ENCODE assay signal across 23 mouse cellular contexts in the genomic region with DNA sequence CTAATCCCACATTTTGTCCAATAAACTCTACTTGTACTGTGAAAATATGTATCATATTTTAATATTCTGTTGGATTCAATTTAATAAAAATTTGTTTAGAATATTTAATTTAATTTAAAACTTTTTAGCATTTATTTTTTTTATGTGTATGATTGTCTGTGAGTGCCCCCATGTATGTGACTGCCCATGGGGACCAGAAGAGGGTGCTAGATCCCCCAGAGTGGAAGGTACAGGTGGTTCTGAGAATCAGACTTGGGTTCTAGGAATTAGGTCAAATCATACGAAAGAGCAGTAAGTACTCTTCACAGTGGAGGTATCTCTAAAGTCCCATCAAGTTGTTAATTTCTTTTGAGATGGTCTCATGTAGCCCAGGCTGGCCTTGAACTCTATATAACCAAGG. TPM values are rescaled to one million over a fixed set of nuclear protein-coding genes. Genes with fewer than 3 reads are reported as not detected.
DNase-seq lines count a peak whose midpoint lies in the region; ATAC-seq and TF ChIP-seq lines count a peak whose summit lies in the region.
"Had no signal": no experiment of that assay in that cellular context is flagged by ENCODE, and none has a peak within 500 bp of the region (broad histone marks: within the 10 kb centered on the region; RNA-seq: fewer than 3 reads in every experiment).

No protein-coding gene starts in this region.

- H3K36me3 ChIP-seq in intestine, postnatal 0 days (ENCODE audit: control insufficient read depth, insufficient read depth): no peaks in the 10 kb centered on the region
- no peaks in the 10 kb centered on the region for H3K36me3 ChIP-seq in intestine, embryonic 16.5 days (ENCODE audit: control insufficient read depth, insufficient read depth, low read length)
- H3K36me3 ChIP-seq in ES-Bruce4 (ENCODE audit: control insufficient read depth, insufficient read depth, low read length, poor library complexity, severe bottlenecking): no peaks in the 10 kb centered on the region
- H3K36me3 ChIP-seq in forebrain, embryonic 16.5 days (ENCODE audit: control insufficient read depth, insufficient read depth): no peaks in the 10 kb centered on the region
- H3K36me3 ChIP-seq: embryonic facial prominence, embryonic 13.5 days; forebrain, embryonic 12.5 days; heart, embryonic 15.5 days had no signal

- H3K9me3 ChIP-seq in intestine, postnatal 0 days (ENCODE audit: control insufficient read depth): no peaks in the 10 kb centered on the region
- peaks cover 3% of the 10 kb centered on the region; the same call in 1 of the 2 replicates for H3K9me3 ChIP-seq in intestine, embryonic 16.5 days (ENCODE audit: control insufficient read depth, low read length)
- H3K9me3 ChIP-seq in ES-Bruce4 (replicated peaks; ENCODE audit: control insufficient read depth, insufficient read depth, low read length, poor library complexity, severe bottlenecking): no peaks in the 10 kb centered on the region
- H3K9me3 ChIP-seq in forebrain, embryonic 16.5 days (ENCODE audit: control insufficient read depth, low read length): no peaks in the 10 kb centered on the region
- H3K9me3 ChIP-seq: embryonic facial prominence, embryonic 13.5 days; forebrain, embryonic 12.5 days; heart, embryonic 15.5 days; hindbrain, embryonic 13.5 days had no signal

- TF ChIP-seq CTCF in intestine, postnatal 0 days (IDR thresholded peaks at IDR 0.05; ENCODE audit: low read depth): peak; percentile 10; the same call in 1 of the 2 replicates
- TF ChIP-seq CTCF in ES-Bruce4 (IDR thresholded peaks at IDR 0.05; ENCODE audit: low read depth, low read length): peak; percentile 8

- H3K9ac ChIP-seq in intestine, postnatal 0 days (ENCODE audit: low read depth, low read length): no peak overlapping the region
- H3K9ac ChIP-seq in intestine, embryonic 16.5 days (ENCODE audit: low read depth, low read length): no peak overlapping the region
- H3K9ac ChIP-seq in ES-Bruce4 (ENCODE audit: low read depth, poor library complexity, severe bottlenecking): no peak overlapping the region
- H3K9ac ChIP-seq in forebrain, embryonic 16.5 days (replicated peaks; ENCODE audit: low read depth, low read length): no peak overlapping the region
- H3K9ac ChIP-seq: embryonic facial prominence, embryonic 13.5 days; forebrain, embryonic 12.5 days; forebrain, postnatal 0 days; heart, embryonic 15.5 days; hindbrain, embryonic 13.5 days had no signal

- no peak for ATAC-seq in intestine, postnatal 0 days
- ATAC-seq in intestine, embryonic 16.5 days: no peak
- no peak for ATAC-seq in forebrain, embryonic 16.5 days
- ATAC-seq: forebrain, postnatal 0 days; hindbrain, postnatal 0 days had no signal

- H3K4me2 ChIP-seq in intestine, postnatal 0 days (replicated peaks; ENCODE audit: low read depth): no peak overlapping the region
- H3K4me2 ChIP-seq in intestine, embryonic 16.5 days (ENCODE audit: low read depth, low read length): no peak overlapping the region
- no peak overlapping the region for H3K4me2 ChIP-seq in forebrain, embryonic 16.5 days (ENCODE audit: low read length)
- H3K4me2 ChIP-seq: embryonic facial prominence, embryonic 13.5 days; forebrain, embryonic 12.5 days; heart, embryonic 11.5 days; heart, embryonic 15.5 days; hindbrain, embryonic 13.5 days had no signal

- no peak for TF ChIP-seq POLR2A in ES-Bruce4 (IDR thresholded peaks at IDR 0.05; ENCODE audit: insufficient read depth, low read length)

- H3K4me3 ChIP-seq in intestine, postnatal 0 days (ENCODE audit: low read depth, low read length): no peak overlapping the region
- no peak overlapping the region for H3K4me3 ChIP-seq in intestine, embryonic 16.5 days (ENCODE audit: low read length)
- H3K4me3 ChIP-seq in ES-Bruce4 (ENCODE audit: low read depth, low read length): no peak overlapping the region
- no peak overlapping the region for H3K4me3 ChIP-seq in forebrain, embryonic 16.5 days (replicated peaks; ENCODE audit: low read length)
- H3K4me3 ChIP-seq: embryonic facial prominence, embryonic 13.5 days; forebrain, embryonic 12.5 days; heart, embryonic 15.5 days; hindbrain, embryonic 13.5 days had no signal

- TF ChIP-seq EP300 in ES-Bruce4 (IDR thresholded peaks at IDR 0.05; ENCODE audit: insufficient read depth, low read depth, low read length): no peak

- H3K4me1 ChIP-seq in intestine, postnatal 0 days (replicated peaks; ENCODE audit: control insufficient read depth, insufficient read depth, low read length): no peaks in the 10 kb centered on the region
- H3K4me1 ChIP-seq in intestine, embryonic 16.5 days (ENCODE audit: control insufficient read depth, insufficient read depth, low read length): no peaks in the 10 kb centered on the region
- H3K4me1 ChIP-seq in ES-Bruce4 (ENCODE audit: control insufficient read depth, insufficient read depth, low read length): no peaks in the 10 kb centered on the region
- no peaks in the 10 kb centered on the region for H3K4me1 ChIP-seq in forebrain, embryonic 16.5 days (replicated peaks; ENCODE audit: control insufficient read depth, insufficient read depth, low read length)
- H3K4me1 ChIP-seq: embryonic facial prominence, embryonic 13.5 days; forebrain, embryonic 12.5 days; heart, embryonic 15.5 days; hindbrain, embryonic 13.5 days had no signal

- no peaks in the 10 kb centered on the region for H3K27me3 ChIP-seq in intestine, postnatal 0 days (replicated peaks; ENCODE audit: control insufficient read depth, insufficient read depth, low read length)
- no peaks in the 10 kb centered on the region for H3K27me3 ChIP-seq in intestine, embryonic 16.5 days (replicated peaks; ENCODE audit: control insufficient read depth, insufficient read depth, low read length)
- no peaks in the 10 kb centered on the region for H3K27me3 ChIP-seq in ES-Bruce4 (ENCODE audit: control insufficient read depth, insufficient read depth, low read length, poor library complexity, severe bottlenecking)
- H3K27me3 ChIP-seq in forebrain, embryonic 16.5 days (replicated peaks; ENCODE audit: control insufficient read depth, insufficient read depth, low read length): no peaks in the 10 kb centered on the region
- H3K27me3 ChIP-seq: embryonic facial prominence, embryonic 13.5 days; forebrain, embryonic 12.5 days; heart, embryonic 15.5 days; hindbrain, embryonic 13.5 days had no signal

- H3K27ac ChIP-seq in intestine, postnatal 0 days (ENCODE audit: low read depth, low read length): no peak overlapping the region
- H3K27ac ChIP-seq in intestine, embryonic 16.5 days (ENCODE audit: low read length): no peak overlapping the region
- no peak overlapping the region for H3K27ac ChIP-seq in ES-Bruce4 (ENCODE audit: insufficient read depth, low read length)
- no peak overlapping the region for H3K27ac ChIP-seq in forebrain, embryonic 16.5 days (ENCODE audit: low read length)
- H3K27ac ChIP-seq: embryonic facial prominence, embryonic 13.5 days; forebrain, embryonic 12.5 days; heart, embryonic 15.5 days; hindbrain, embryonic 13.5 days; hindbrain, postnatal 0 days had no signal

- 65% methylated on average over 1 of the region's 1 CpGs for WGBS in intestine, postnatal 0 days
- WGBS in intestine, embryonic 16.5 days: 81% methylated on average over 1 of the region's 1 CpGs
- WGBS in forebrain, embryonic 16.5 days: 56% methylated on average over 1 of the region's 1 CpGs

- DNase-seq in A20 (ENCODE audit: low read depth, low spot score): peak; percentile 27
- peak; percentile 11 for DNase-seq in c-Kit-positive CD71-positive TER-119-positive erythroid progenitor cells, embryonic 14.5 days (ENCODE audit: low spot score)
- no peak for DNase-seq in gastrocnemius, adult 8-10 months (ENCODE audit: low spot score in 2 of 2)
- DNase-seq: adrenal gland, adult 8-10 months; adrenal gland, postnatal 36 days; cerebellum, adult 11-12 months; cerebellum, adult 9-10 months; cerebellum, postnatal 25 days; forebrain, postnatal 0 days; gastrocnemius, postnatal 25 days; heart, adult 18-20 months; heart, postnatal 14 days had no signal

RNA-seq across cellular contexts. Expression of a gene that starts 32.1 kb away (rescaled TPM):
- 0.85 and 0.86 TPM in 2 replicates for polyA plus RNA-seq in intestine, postnatal 0 days (2015; fragmentation: Nextera tagmentation; extraction: Ambion mirVana)
- polyA plus RNA-seq in intestine, embryonic 16.5 days (2015; fragmentation: Nextera tagmentation; extraction: Ambion mirVana): 0.97 and 1.2 TPM in 2 replicates
- polyA plus RNA-seq in ES-Bruce4 (2011; ENCODE audit: insufficient read depth, insufficient read length, low read depth, missing spikeins): 4.8 and 5.3 TPM in 2 replicates
- total RNA-seq in gastrocnemius, adult 8-10 months (2022): under 1 TPM; 0.12 to 0.29 (median 0.20) TPM
- polyA plus RNA-seq in forebrain, embryonic 16.5 days (2015; fragmentation: Nextera tagmentation; extraction: Ambion mirVana): 2.7 and 3.7 TPM in 2 replicates
- total RNA-seq: hematopoietic stem cell, adult 5-6 weeks had no signal

RNA-seq across cellular contexts. Expression of a gene that starts 42.7 kb away (rescaled TPM):
- 142 and 148 TPM in 2 replicates for polyA plus RNA-seq in intestine, postnatal 0 days (2015; fragmentation: Nextera tagmentation; extraction: Ambion mirVana)
- polyA plus RNA-seq in intestine, embryonic 16.5 days (2015; fragmentation: Nextera tagmentation; extraction: Ambion mirVana): 300 and 308 TPM in 2 replicates
- 158 and 163 TPM in 2 replicates for polyA plus RNA-seq in ES-Bruce4 (2011; ENCODE audit: insufficient read depth, insufficient read length, low read depth, missing spikeins)
- 100 to 1,000 TPM; 364 to 434 (median 425) TPM for total RNA-seq in gastrocnemius, adult 8-10 months (2022)
- polyA plus RNA-seq in forebrain, embryonic 16.5 days (2015; fragmentation: Nextera tagmentation; extraction: Ambion mirVana): 176 and 179 TPM in 2 replicates

RNA-seq across cellular contexts. Expression of a gene that starts 52.8 kb away (rescaled TPM):
- polyA plus RNA-seq in intestine, postnatal 0 days (2015; fragmentation: Nextera tagmentation; extraction: Ambion mirVana): 66.5 and 75.1 TPM in 2 replicates
- polyA plus RNA-seq in intestine, embryonic 16.5 days (2015; fragmentation: Nextera tagmentation; extraction: Ambion mirVana): 209 and 237 TPM in 2 replicates
- polyA plus RNA-seq in ES-Bruce4 (2011; ENCODE audit: insufficient read depth, insufficient read length, low read depth, missing spikeins): 387 and 404 TPM in 2 replicates
- total RNA-seq in gastrocnemius, adult 8-10 months (2022): 10 to 100 TPM; 28.5 to 45.1 (median 31.8) TPM
- 287 and 297 TPM in 2 replicates for polyA plus RNA-seq in forebrain, embryonic 16.5 days (2015; fragmentation: Nextera tagmentation; extraction: Ambion mirVana)

Comparison
In these comparisons a context has a peak if more than half of its experiments do, and no peak if none do; other contexts are left out.
1. DNase-seq: peak in A20 (single experiment) and c-Kit-positive CD71-positive TER-119-positive erythroid progenitor cells, embryonic 14.5 days (single experiment); none in gastrocnemius, adult 8-10 months (0 of 2).